27 mouse cellular contexts compared by ENCODE assay signal in genomic region chr15:101770226-101770625, GRCm38 (mm10). TPM values are rescaled to one million over a fixed set of nuclear protein-coding genes. Genes with fewer than 3 reads are reported as not detected.
DNase-seq lines count a peak whose midpoint lies in the region; ATAC-seq lines count a peak whose summit lies in the region.
"Had no signal": no experiment of that assay in that cellular context is flagged by ENCODE, and none has a peak within 500 bp of the region (broad histone marks: within the 10 kb centered on the region; RNA-seq: fewer than 3 reads in every experiment).

No protein-coding gene starts in this region.

- H3K27ac ChIP-seq in limb, embryonic 12.5 days: peak overlapping the region; percentile 35; the same call in 1 of the 2 replicates
- H3K27ac ChIP-seq in limb, embryonic 10.5 days: no peak overlapping the region
- H3K27ac ChIP-seq in embryonic facial prominence, embryonic 11.5 days (replicated peaks; ENCODE audit: low read depth, low read length): peak overlapping the region; percentile 28; the same call in 1 of the 2 replicates
- H3K27ac ChIP-seq in embryonic facial prominence, embryonic 15.5 days (replicated peaks): peak overlapping the region; percentile 80
- no peak overlapping the region for H3K27ac ChIP-seq in hindbrain, embryonic 16.5 days (ENCODE audit: low read depth, low read length)
- H3K27ac ChIP-seq: forebrain, embryonic 12.5 days; heart, adult 2 months; heart, embryonic 15.5 days; hindbrain, embryonic 13.5 days had no signal

- H3K4me1 ChIP-seq in limb, embryonic 12.5 days (replicated peaks): no peaks in the 10 kb centered on the region
- peaks cover 3% of the 10 kb centered on the region; the same call in 1 of the 2 replicates for H3K4me1 ChIP-seq in limb, embryonic 10.5 days
- H3K4me1 ChIP-seq in embryonic facial prominence, embryonic 11.5 days (ENCODE audit: control insufficient read depth, insufficient read depth, low read length): no peaks in the 10 kb centered on the region
- H3K4me1 ChIP-seq in embryonic facial prominence, embryonic 15.5 days: peaks cover 15% of the 10 kb centered on the region; the same call in 1 of the 2 replicates
- no peaks in the 10 kb centered on the region for H3K4me1 ChIP-seq in hindbrain, embryonic 16.5 days (ENCODE audit: control insufficient read depth, insufficient read depth, low read depth, low read length)
- H3K4me1 ChIP-seq: heart, embryonic 15.5 days had no signal

- ATAC-seq in limb, embryonic 12.5 days (ENCODE audit: insufficient number of reproducible peaks, insufficient read depth, low FRiP score, low TSS enrichment, low read depth): no peak
- ATAC-seq in embryonic facial prominence, embryonic 11.5 days (replicated peaks; ENCODE audit: insufficient number of reproducible peaks, low FRiP score, low TSS enrichment, low read depth): no peak
- ATAC-seq in embryonic facial prominence, embryonic 15.5 days (ENCODE audit: insufficient number of reproducible peaks, low FRiP score, low TSS enrichment, low read depth): no peak
- ATAC-seq in hindbrain, embryonic 16.5 days: no peak
- ATAC-seq: activated CD4-positive, CD25-positive, alpha-beta regulatory T cell, adult 4 months; forebrain, embryonic 16.5 days; Patski had no signal

- H3K36me3 ChIP-seq in limb, embryonic 12.5 days: no peaks in the 10 kb centered on the region
- H3K36me3 ChIP-seq in limb, embryonic 10.5 days: no peaks in the 10 kb centered on the region
- no peaks in the 10 kb centered on the region for H3K36me3 ChIP-seq in embryonic facial prominence, embryonic 11.5 days (replicated peaks; ENCODE audit: control insufficient read depth, insufficient read depth, low read depth, low read length)
- no peaks in the 10 kb centered on the region for H3K36me3 ChIP-seq in embryonic facial prominence, embryonic 15.5 days
- no peaks in the 10 kb centered on the region for H3K36me3 ChIP-seq in hindbrain, embryonic 16.5 days (ENCODE audit: control insufficient read depth, insufficient read depth, low read length)
- H3K36me3 ChIP-seq: forebrain, embryonic 12.5 days; heart, embryonic 15.5 days; hindbrain, embryonic 13.5 days had no signal

- WGBS in limb, embryonic 12.5 days: 48% methylated on average over 8 of the region's 8 CpGs
- 47% methylated on average over 8 of the region's 8 CpGs for WGBS in limb, embryonic 10.5 days
- 53% methylated on average over 8 of the region's 8 CpGs for WGBS in embryonic facial prominence, embryonic 11.5 days
- 36% methylated on average over 8 of the region's 8 CpGs for WGBS in embryonic facial prominence, embryonic 15.5 days
- WGBS in hindbrain, embryonic 16.5 days: 58% methylated on average over 8 of the region's 8 CpGs

- H3K9me3 ChIP-seq in limb, embryonic 12.5 days: no peaks in the 10 kb centered on the region
- H3K9me3 ChIP-seq in limb, embryonic 10.5 days (replicated peaks): no peaks in the 10 kb centered on the region
- H3K9me3 ChIP-seq in embryonic facial prominence, embryonic 11.5 days (replicated peaks; ENCODE audit: control insufficient read depth, low read length): no peaks in the 10 kb centered on the region
- H3K9me3 ChIP-seq in embryonic facial prominence, embryonic 15.5 days (replicated peaks): no peaks in the 10 kb centered on the region
- H3K9me3 ChIP-seq in hindbrain, embryonic 16.5 days (ENCODE audit: control insufficient read depth, low read length): no peaks in the 10 kb centered on the region
- H3K9me3 ChIP-seq: forebrain, embryonic 12.5 days; heart, embryonic 15.5 days; hindbrain, embryonic 13.5 days had no signal

- DNase-seq in limb, embryonic 10.5 days (ENCODE audit: low spot score): no peak
- peak; percentile 37 for DNase-seq in embryonic facial prominence, embryonic 11.5 days (ENCODE audit: low spot score)
- DNase-seq in layer of hippocampus, adult 8-10 months (ENCODE audit: low spot score in 2 of 2): no peak
- DNase-seq in MN1 (ENCODE audit: low spot score): no peak
- DNase-seq: adrenal gland, adult 2 months; adrenal gland, postnatal 25 days; cerebellum, adult 18-20 months; cerebellum, adult 9-11 months; cerebellum, postnatal 36 days; gastrocnemius, postnatal 10 days; heart, adult 2 months; heart, postnatal 14 days had no signal

- peaks cover 17% of the 10 kb centered on the region for H3K27me3 ChIP-seq in limb, embryonic 12.5 days
- no peaks in the 10 kb centered on the region for H3K27me3 ChIP-seq in limb, embryonic 10.5 days (ENCODE audit: low read depth, poor library complexity, severe bottlenecking)
- H3K27me3 ChIP-seq in embryonic facial prominence, embryonic 11.5 days (ENCODE audit: control insufficient read depth, insufficient read depth, low read length): no peaks in the 10 kb centered on the region
- no peaks in the 10 kb centered on the region for H3K27me3 ChIP-seq in embryonic facial prominence, embryonic 15.5 days
- H3K27me3 ChIP-seq in hindbrain, embryonic 16.5 days (replicated peaks; ENCODE audit: control insufficient read depth, insufficient read depth, low read length): no peaks in the 10 kb centered on the region
- H3K27me3 ChIP-seq: hindbrain, embryonic 13.5 days had no signal

- no peak overlapping the region for H3K4me2 ChIP-seq in limb, embryonic 12.5 days
- H3K4me2 ChIP-seq in embryonic facial prominence, embryonic 11.5 days (ENCODE audit: low read depth, low read length): no peak overlapping the region
- H3K4me2 ChIP-seq in embryonic facial prominence, embryonic 15.5 days (replicated peaks): peak overlapping the region; percentile 12; the same call in 1 of the 2 replicates
- H3K4me2 ChIP-seq in hindbrain, embryonic 16.5 days (ENCODE audit: low read length): no peak overlapping the region
- H3K4me2 ChIP-seq: forebrain, embryonic 12.5 days; heart, embryonic 11.5 days; heart, embryonic 15.5 days; hindbrain, embryonic 13.5 days had no signal

- no peak overlapping the region for H3K9ac ChIP-seq in limb, embryonic 12.5 days (replicated peaks)
- 0 out of 2 replicates have a peak overlapping the region, but pooled peaks have one; percentile 4 for H3K9ac ChIP-seq in embryonic facial prominence, embryonic 11.5 days (replicated peaks; ENCODE audit: low read length)
- no peak overlapping the region for H3K9ac ChIP-seq in embryonic facial prominence, embryonic 15.5 days
- no peak overlapping the region for H3K9ac ChIP-seq in hindbrain, embryonic 16.5 days (ENCODE audit: low read depth, low read length)
- H3K9ac ChIP-seq: forebrain, embryonic 12.5 days; heart, embryonic 15.5 days; hindbrain, embryonic 13.5 days had no signal

- H3K4me3 ChIP-seq in limb, embryonic 12.5 days (replicated peaks): no peak overlapping the region
- no peak overlapping the region for H3K4me3 ChIP-seq in limb, embryonic 10.5 days
- no peak overlapping the region for H3K4me3 ChIP-seq in embryonic facial prominence, embryonic 11.5 days (ENCODE audit: low read depth, low read length)
- no peak overlapping the region for H3K4me3 ChIP-seq in embryonic facial prominence, embryonic 15.5 days (replicated peaks)
- H3K4me3 ChIP-seq in hindbrain, embryonic 16.5 days (ENCODE audit: low read length): no peak overlapping the region
- H3K4me3 ChIP-seq: forebrain, embryonic 12.5 days; heart, adult 2 months; heart, embryonic 15.5 days; hindbrain, embryonic 13.5 days had no signal

RNA-seq across cellular contexts. Expression of gene Krt72, which starts 16.0 kb away (rescaled TPM):
- not detected in 2 replicates for polyA plus RNA-seq in limb, embryonic 12.5 days (2016; fragmentation: Nextera tagmentation; extraction: Ambion mirVana)
- polyA plus RNA-seq in limb, embryonic 10.5 days (2016; fragmentation: Nextera tagmentation; extraction: Ambion mirVana): not detected in 2 replicates
- polyA plus RNA-seq in embryonic facial prominence, embryonic 11.5 days (2014; fragmentation: Nextera tagmentation; extraction: Ambion mirVana): not detected in 2 replicates
- 7.3 and 8.2 TPM in 2 replicates for polyA plus RNA-seq in embryonic facial prominence, embryonic 15.5 days (2015; fragmentation: Nextera tagmentation; extraction: Ambion mirVana)
- not detected for total RNA-seq in layer of hippocampus, adult 8-10 months (2022)
- 0.24 and 0.38 TPM in 2 replicates for polyA plus RNA-seq in hindbrain, embryonic 16.5 days (2015; fragmentation: Nextera tagmentation; extraction: Ambion mirVana)
- total RNA-seq: adrenal gland, adult 2 months; adrenal gland, postnatal 25 days; gastrocnemius, postnatal 10 days; gastrocnemius, postnatal 4 days; heart, adult 2 months; heart, postnatal 14 days; hematopoietic stem cell, adult 5-6 weeks; MEL had no signal
- polyA plus RNA-seq: activated CD4-positive, CD25-positive, alpha-beta regulatory T cell, adult 4 months; adrenal gland, adult 2 months; C2C12; forebrain, embryonic 12.5 days; forebrain, embryonic 16.5 days; heart, adult 2 months; heart, embryonic 11.5 days; heart, embryonic 15.5 days; hindbrain, embryonic 13.5 days; Patski had no signal

RNA-seq across cellular contexts. Expression of gene Krt71, which starts 27.3 kb away (rescaled TPM):
- polyA plus RNA-seq in limb, embryonic 12.5 days (2016; fragmentation: Nextera tagmentation; extraction: Ambion mirVana): not detected in 2 replicates
- polyA plus RNA-seq in limb, embryonic 10.5 days (2016; fragmentation: Nextera tagmentation; extraction: Ambion mirVana): not detected in 2 replicates
- polyA plus RNA-seq in embryonic facial prominence, embryonic 11.5 days (2014; fragmentation: Nextera tagmentation; extraction: Ambion mirVana): not detected in 2 replicates
- polyA plus RNA-seq in embryonic facial prominence, embryonic 15.5 days (2015; fragmentation: Nextera tagmentation; extraction: Ambion mirVana): 101 and 197 TPM in 2 replicates
- total RNA-seq in layer of hippocampus, adult 8-10 months (2022): not detected
- 1.7 and 1.8 TPM in 2 replicates for polyA plus RNA-seq in hindbrain, embryonic 16.5 days (2015; fragmentation: Nextera tagmentation; extraction: Ambion mirVana)
- total RNA-seq: adrenal gland, adult 2 months; adrenal gland, postnatal 25 days; heart, adult 2 months; heart, postnatal 14 days; hematopoietic stem cell, adult 5-6 weeks; MEL had no signal
- polyA plus RNA-seq: activated CD4-positive, CD25-positive, alpha-beta regulatory T cell, adult 4 months; adrenal gland, adult 2 months; C2C12; forebrain, embryonic 12.5 days; forebrain, embryonic 16.5 days; frontal cortex, adult 2 months; heart, adult 2 months; heart, embryonic 11.5 days; heart, embryonic 15.5 days; Patski had no signal

RNA-seq across cellular contexts. Expression of gene Krt73, which starts 31.9 kb away (rescaled TPM):
- polyA plus RNA-seq in limb, embryonic 12.5 days (2016; fragmentation: Nextera tagmentation; extraction: Ambion mirVana): not detected in 2 replicates
- not detected in 2 replicates for polyA plus RNA-seq in limb, embryonic 10.5 days (2016; fragmentation: Nextera tagmentation; extraction: Ambion mirVana)
- not detected in 2 replicates for polyA plus RNA-seq in embryonic facial prominence, embryonic 11.5 days (2014; fragmentation: Nextera tagmentation; extraction: Ambion mirVana)
- 17.2 and 30.5 TPM in 2 replicates for polyA plus RNA-seq in embryonic facial prominence, embryonic 15.5 days (2015; fragmentation: Nextera tagmentation; extraction: Ambion mirVana)
- total RNA-seq in layer of hippocampus, adult 8-10 months (2022): 1 to 10 TPM; 4.4 to 6.8 (median 6.1) TPM
- 1.9 and 2.0 TPM in 2 replicates for polyA plus RNA-seq in hindbrain, embryonic 16.5 days (2015; fragmentation: Nextera tagmentation; extraction: Ambion mirVana)
- total RNA-seq: adrenal gland, adult 2 months; adrenal gland, postnatal 25 days; gastrocnemius, postnatal 10 days; heart, adult 2 months; heart, postnatal 14 days; hematopoietic stem cell, adult 5-6 weeks; MEL had no signal
- polyA plus RNA-seq: activated CD4-positive, CD25-positive, alpha-beta regulatory T cell, adult 4 months; adrenal gland, adult 2 months; C2C12; heart, adult 2 months; heart, embryonic 11.5 days; heart, embryonic 15.5 days; Patski had no signal

RNA-seq across cellular contexts. Expression of gene Krt2, which starts 47.7 kb away (rescaled TPM):
- polyA plus RNA-seq in limb, embryonic 12.5 days (2016; fragmentation: Nextera tagmentation; extraction: Ambion mirVana): 0.13 and 0.15 TPM in 2 replicates
- not detected in 2 replicates for polyA plus RNA-seq in limb, embryonic 10.5 days (2016; fragmentation: Nextera tagmentation; extraction: Ambion mirVana)
- polyA plus RNA-seq in embryonic facial prominence, embryonic 11.5 days (2014; fragmentation: Nextera tagmentation; extraction: Ambion mirVana): not detected in 2 replicates
- polyA plus RNA-seq in embryonic facial prominence, embryonic 15.5 days (2015; fragmentation: Nextera tagmentation; extraction: Ambion mirVana): 1.2 and 2.0 TPM in 2 replicates
- 1 to 10 TPM; 6.2 to 8.9 (median 7.9) TPM for total RNA-seq in layer of hippocampus, adult 8-10 months (2022)
- polyA plus RNA-seq in hindbrain, embryonic 16.5 days (2015; fragmentation: Nextera tagmentation; extraction: Ambion mirVana): 0.20 TPM in 1 of 2 replicates, not detected in the other
- total RNA-seq: adrenal gland, adult 2 months; adrenal gland, postnatal 25 days; gastrocnemius, postnatal 10 days; gastrocnemius, postnatal 4 days; heart, adult 2 months; heart, postnatal 14 days; hematopoietic stem cell, adult 5-6 weeks; MEL had no signal
- polyA plus RNA-seq: activated CD4-positive, CD25-positive, alpha-beta regulatory T cell, adult 4 months; adrenal gland, adult 2 months; C2C12; forebrain, embryonic 12.5 days; heart, adult 2 months; heart, embryonic 11.5 days; heart, embryonic 15.5 days; hindbrain, embryonic 13.5 days; Patski had no signal

RNA-seq across cellular contexts. Expression of gene Krt5, which starts 57.5 kb away (rescaled TPM):
- 101 and 109 TPM in 2 replicates for polyA plus RNA-seq in limb, embryonic 12.5 days (2016; fragmentation: Nextera tagmentation; extraction: Ambion mirVana)
- 19.1 and 40.4 TPM in 2 replicates for polyA plus RNA-seq in limb, embryonic 10.5 days (2016; fragmentation: Nextera tagmentation; extraction: Ambion mirVana)
- 6.6 and 7.3 TPM in 2 replicates for polyA plus RNA-seq in embryonic facial prominence, embryonic 11.5 days (2014; fragmentation: Nextera tagmentation; extraction: Ambion mirVana)
- 867 and 987 TPM in 2 replicates for polyA plus RNA-seq in embryonic facial prominence, embryonic 15.5 days (2015; fragmentation: Nextera tagmentation; extraction: Ambion mirVana)
- total RNA-seq in layer of hippocampus, adult 8-10 months (2022): under 1 TPM; 0.35 to 0.61 (median 0.53) TPM
- 0.15 and 0.22 TPM in 2 replicates for polyA plus RNA-seq in hindbrain, embryonic 16.5 days (2015; fragmentation: Nextera tagmentation; extraction: Ambion mirVana)
- total RNA-seq: adrenal gland, adult 2 months; adrenal gland, postnatal 25 days; gastrocnemius, postnatal 10 days; hematopoietic stem cell, adult 5-6 weeks; MEL had no signal
- polyA plus RNA-seq: activated CD4-positive, CD25-positive, alpha-beta regulatory T cell, adult 4 months; adrenal gland, adult 2 months; forebrain, embryonic 16.5 days; frontal cortex, adult 2 months had no signal

Comparison
In these comparisons a context has a peak if more than half of its experiments do, and no peak if none do; other contexts are left out.
1. H3K27ac ChIP-seq: peak in limb, embryonic 12.5 days (single experiment), embryonic facial prominence, embryonic 11.5 days (single experiment) and embryonic facial prominence, embryonic 15.5 days (single experiment); none in limb, embryonic 10.5 days (single experiment) and hindbrain, embryonic 16.5 days (single experiment).
2. RNA of gene Krt71, which starts 27.3 kb away (polyA plus RNA-seq): 101 to 197 TPM in embryonic facial prominence, embryonic 15.5 days; 1.7 to 1.8 TPM in hindbrain, embryonic 16.5 days, not detected in limb, embryonic 10.5 days, not detected in limb, embryonic 12.5 days and not detected in embryonic facial prominence, embryonic 11.5 days; every median in the first group is over 10 times any median in the second.